Mouse (Mus musculus): ENCODE measurements around the gene Agtpbp1. TPM values are rescaled to one million over a fixed set of nuclear protein-coding genes. Genes with fewer than 3 reads are reported as not detected.

Agtpbp1 gene
- total and polyA plus RNA-seq, 3 experiments, result 24.2 to 117 (median 33.7) TPM

GRCm38 (mm10) chr13:59412672-59413071, 172.4 kb downstream of the Agtpbp1 start:
- no peak overlapping the region for H3K9ac ChIP-seq (ENCODE audit: control insufficient read depth, low read depth, low read length, poor library complexity, severe bottlenecking)
- H3K36me3 ChIP-seq (ENCODE audit: control insufficient read depth in 1 of 2, insufficient read depth in 2 of 2, low read length in 2 of 2), result no peaks in the 10 kb centered on the region
- TF ChIP-seq MYB (IDR thresholded peaks at IDR 0.05; ENCODE audit: low read depth, low read length), result no peak
- no peak for TF ChIP-seq GATA1 (IDR thresholded peaks at IDR 0.05; ENCODE audit: low read depth, low read length)
- no peak for TF ChIP-seq JUND (IDR thresholded peaks at IDR 0.05; ENCODE audit: low read depth, low read length)
- no peak for TF ChIP-seq MAZ (IDR thresholded peaks at IDR 0.05; ENCODE audit: low read depth, low read length)
- TF ChIP-seq MXI1 (IDR thresholded peaks at IDR 0.05; ENCODE audit: low read depth, low read length), result no peak
- TF ChIP-seq SMC3 (IDR thresholded peaks at IDR 0.05; ENCODE audit: low read depth, low read length), result no peak
- TF ChIP-seq CHD1 (IDR thresholded peaks at IDR 0.05; ENCODE audit: low read depth, low read length), result no peak
- TF ChIP-seq HCFC1 (IDR thresholded peaks at IDR 0.05; ENCODE audit: low read depth, low read length), result no peak
- TF ChIP-seq RCOR1 (IDR thresholded peaks at IDR 0.05; ENCODE audit: low read depth, low read length), result no peak
- no peak for TF ChIP-seq POLR2A (IDR thresholded peaks at IDR 0.05; ENCODE audit: control insufficient read depth in 1 of 2, insufficient read depth in 1 of 2, low read depth in 1 of 2, low read length in 2 of 2, poor library complexity in 1 of 2)
- no peak for TF ChIP-seq MYC (IDR thresholded peaks at IDR 0.05; ENCODE audit: low read depth, low read length)
- no peak for TF ChIP-seq ZKSCAN1 (IDR thresholded peaks at IDR 0.05; ENCODE audit: low read depth, low read length)
- TF ChIP-seq NRF1 (IDR thresholded peaks at IDR 0.05; ENCODE audit: insufficient read depth, low read depth, low read length, poor library complexity, severe bottlenecking), result no peak
- TF ChIP-seq USF1 (IDR thresholded peaks at IDR 0.05; ENCODE audit: low read depth, low read length), result no peak
- no peak for TF ChIP-seq CTCF (IDR thresholded peaks at IDR 0.05 in 2 of 3, conservative IDR thresholded peaks at IDR 0.05 in 1 of 3; ENCODE audit: control insufficient read depth in 1 of 3, insufficient read depth in 1 of 3, low read depth in 2 of 3, low read length in 3 of 3, poor library complexity in 1 of 3, severe bottlenecking in 1 of 3)
- no peak for TF ChIP-seq TAL1 (IDR thresholded peaks at IDR 0.05; ENCODE audit: low read length)
- no peak for TF ChIP-seq MEF2A (IDR thresholded peaks at IDR 0.05; ENCODE audit: extremely low read depth, insufficient replicate concordance, low read depth, low read length, poor library complexity, severe bottlenecking)
- no peak for TF ChIP-seq CHD2 (IDR thresholded peaks at IDR 0.05; ENCODE audit: low read length)
- no peak for TF ChIP-seq EP300 (IDR thresholded peaks at IDR 0.05; ENCODE audit: low read depth in 1 of 2, low read length in 2 of 2)
- DNase-seq (ENCODE audit: low read depth, low spot score), result no peak
- peaks cover 0 to 5% of the 10 kb centered on the region in 2 experiments; a peak in 2 of 4 replicates for H3K27me3 ChIP-seq (ENCODE audit: control insufficient read depth in 1 of 2, insufficient read depth in 2 of 2, low read length in 2 of 2)
- no peak overlapping the region for H3K27ac ChIP-seq (ENCODE audit: control insufficient read depth, low read depth, low read length)
- no peak overlapping the region for H3K4me3 ChIP-seq (ENCODE audit: control insufficient read depth in 1 of 2, insufficient read depth in 1 of 2, low read depth in 2 of 2, low read length in 2 of 2)
- no peaks in the 10 kb centered on the region for H3K4me1 ChIP-seq (ENCODE audit: control insufficient read depth in 1 of 2, insufficient read depth in 2 of 2, low read length in 2 of 2)
- H3K9me3 ChIP-seq (replicated peaks; ENCODE audit: insufficient read depth, low read length), result no peaks in the 10 kb centered on the region
- no peaks in the 10 kb centered on the region for H3K79me2 ChIP-seq (ENCODE audit: control insufficient read depth, insufficient read depth, low read length, poor library complexity)

- H3K27me3 ChIP-seq (ENCODE audit: control insufficient read depth in 1 of 2, insufficient read depth in 2 of 2, low read length in 2 of 2), result no peaks in the 10 kb centered on the region; a peak in 1 of 4 replicates
- H3K4me1 ChIP-seq (ENCODE audit: control insufficient read depth in 1 of 2, insufficient read depth in 2 of 2, low read length in 2 of 2), result no peaks in the 10 kb centered on the region
- no peaks in the 10 kb centered on the region for H3K36me3 ChIP-seq (ENCODE audit: control insufficient read depth in 1 of 2, insufficient read depth in 2 of 2, low read length in 2 of 2)
- H3K9ac ChIP-seq (ENCODE audit: control insufficient read depth, low read depth, low read length, poor library complexity, severe bottlenecking), result no peak overlapping the region
- H3K79me2 ChIP-seq (ENCODE audit: control insufficient read depth, insufficient read depth, low read length, poor library complexity), result no peaks in the 10 kb centered on the region
- H3K27ac ChIP-seq (ENCODE audit: control insufficient read depth, low read depth, low read length), result no peak overlapping the region
- no peak overlapping the region for H3K4me3 ChIP-seq (ENCODE audit: control insufficient read depth in 1 of 2, insufficient read depth in 1 of 2, low read depth in 2 of 2, low read length in 2 of 2)
- H3K9me3 ChIP-seq (replicated peaks; ENCODE audit: insufficient read depth, low read length), result no peaks in the 10 kb centered on the region
- TF ChIP-seq USF2 (IDR thresholded peaks at IDR 0.05; ENCODE audit: borderline replicate concordance in 1 of 2, insufficient read depth in 1 of 2, low read depth in 1 of 2, low read length in 2 of 2), result no peak
- no peak for TF ChIP-seq JUND (IDR thresholded peaks at IDR 0.05; ENCODE audit: low read depth, low read length)
- no peak for TF ChIP-seq UBTF (IDR thresholded peaks at IDR 0.05; ENCODE audit: borderline replicate concordance, insufficient read depth, low read depth, low read length)
- no peak for TF ChIP-seq HCFC1 (IDR thresholded peaks at IDR 0.05; ENCODE audit: low read depth, low read length)
- TF ChIP-seq RAD21 (IDR thresholded peaks at IDR 0.05; ENCODE audit: low read depth, low read length), result no peak
- TF ChIP-seq POLR2AphosphoS2 (IDR thresholded peaks at IDR 0.05; ENCODE audit: low read length), result no peak
- no peak for TF ChIP-seq RCOR1 (IDR thresholded peaks at IDR 0.05; ENCODE audit: low read depth, low read length)
- TF ChIP-seq SIN3A (IDR thresholded peaks at IDR 0.05; ENCODE audit: low read length), result no peak
- TF ChIP-seq USF1 (IDR thresholded peaks at IDR 0.05; ENCODE audit: low read depth, low read length), result no peak
- TF ChIP-seq POLR2AphosphoS5 (IDR thresholded peaks at IDR 0.05; ENCODE audit: borderline replicate concordance, low read depth, low read length), result no peak
- TF ChIP-seq MAZ (IDR thresholded peaks at IDR 0.05; ENCODE audit: low read depth, low read length), result no peak
- TF ChIP-seq GABPA (IDR thresholded peaks at IDR 0.05; ENCODE audit: low read depth, low read length), result no peak
- no peak for TF ChIP-seq GATA1 (IDR thresholded peaks at IDR 0.05; ENCODE audit: low read depth, low read length)
- TF ChIP-seq ZKSCAN1 (IDR thresholded peaks at IDR 0.05; ENCODE audit: low read depth, low read length), result no peak
- no peak for TF ChIP-seq CTCF (IDR thresholded peaks at IDR 0.05 in 2 of 3, conservative IDR thresholded peaks at IDR 0.05 in 1 of 3; ENCODE audit: control insufficient read depth in 1 of 3, insufficient read depth in 1 of 3, low read depth in 2 of 3, low read length in 3 of 3, poor library complexity in 1 of 3, severe bottlenecking in 1 of 3)
- TF ChIP-seq E2F4 (IDR thresholded peaks at IDR 0.05; ENCODE audit: borderline replicate concordance, low read depth, low read length), result no peak
- TF ChIP-seq POLR2A (IDR thresholded peaks at IDR 0.05; ENCODE audit: control insufficient read depth in 1 of 2, insufficient read depth in 1 of 2, low read depth in 1 of 2, low read length in 2 of 2, poor library complexity in 1 of 2), result no peak
- DNase-seq (ENCODE audit: low read depth, low spot score), result no peak
Observed at GRCm38 (mm10) chr13:59407182-59407581, 177.8 kb downstream of the Agtpbp1 start.
